Mouse (Mus musculus) layer of hippocampus, adult 2 months (tissue): ENCODE data around the gene Dhx16. TPM values are rescaled to one million over a fixed set of nuclear protein-coding genes. Genes with fewer than 3 reads are reported as not detected.

Source experiments
- DNase-seq, 2 experiments: peaks; one replicate each; pipeline ENCODE4 v3.0.0; 2022; ENCODE audit warnings: low spot score in 2 of 2
- H3K27ac ChIP-seq: fragments of 200-600 bp; 2 replicates; pipeline ENCODE4 v1.8.1; 2022
- H3K4me3 ChIP-seq: fragments of 200-600 bp; 2 replicates; pipeline ENCODE4 v1.8.1; 2022; ENCODE audit warnings: mild to moderate bottlenecking
- CTCF ChIP-seq: fragments of 200-600 bp; conservative IDR thresholded peaks from 2 replicates; pipeline ENCODE4 v1.8.1; 2022; ENCODE audit warnings: antibody characterized with exemption, mild to moderate bottlenecking, moderate library complexity
- total RNA-seq, 2 experiments: library from RNA; stranded (reverse); gene quantifications; 2 replicates each; pipeline ENCODE4 v1.2.3; 2021

Gene Dhx16
- total RNA-seq, 2 experiments from 2014 or later = 28.1 to 31.3 TPM

- TF ChIP-seq CTCF = no peak
- DNase-seq = no peak
- Histone ChIP-seq H3K4me3 (no peak overlapping the region), H3K27ac (peak overlapping the region; percentile 24; the same call in 1 of the 2 replicates)
Measured at GRCm38 (mm10) chr17:35874721-35875120, 4.9 kb upstream of the Dhx16 start.

DNA sequence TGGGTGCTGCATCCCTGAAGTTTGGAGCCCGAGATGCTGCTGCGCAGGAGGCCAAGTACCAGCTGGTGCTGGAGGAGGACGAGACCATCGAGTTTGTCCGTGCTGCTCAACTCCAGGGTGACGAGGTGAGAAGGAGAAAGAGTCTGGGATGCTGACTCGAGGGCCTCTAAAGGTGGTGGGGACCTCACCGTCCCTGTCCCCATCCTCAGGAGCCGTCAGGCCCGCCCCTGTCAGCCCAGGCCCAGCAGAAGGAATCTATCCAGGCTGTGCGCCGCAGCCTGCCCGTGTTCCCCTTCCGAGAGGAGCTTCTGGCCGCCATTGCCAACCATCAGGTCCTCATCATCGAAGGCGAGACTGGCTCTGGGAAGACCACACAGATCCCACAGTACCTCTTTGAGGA is 3.3 kb downstream of the Dhx16 start:
- H3K4me3 ChIP-seq = no peak overlapping the region
- no peak for TF ChIP-seq CTCF
- H3K27ac ChIP-seq = no peak overlapping the region
- no peak for DNase-seq

- no peak for TF ChIP-seq CTCF
- no peak for DNase-seq
- Histone ChIP-seq H3K4me3 (no peak overlapping the region), H3K27ac (no peak overlapping the region)
Measured at GRCm38 (mm10) chr17:35883777-35884176, 4.2 kb downstream of the Dhx16 start.

DNA sequence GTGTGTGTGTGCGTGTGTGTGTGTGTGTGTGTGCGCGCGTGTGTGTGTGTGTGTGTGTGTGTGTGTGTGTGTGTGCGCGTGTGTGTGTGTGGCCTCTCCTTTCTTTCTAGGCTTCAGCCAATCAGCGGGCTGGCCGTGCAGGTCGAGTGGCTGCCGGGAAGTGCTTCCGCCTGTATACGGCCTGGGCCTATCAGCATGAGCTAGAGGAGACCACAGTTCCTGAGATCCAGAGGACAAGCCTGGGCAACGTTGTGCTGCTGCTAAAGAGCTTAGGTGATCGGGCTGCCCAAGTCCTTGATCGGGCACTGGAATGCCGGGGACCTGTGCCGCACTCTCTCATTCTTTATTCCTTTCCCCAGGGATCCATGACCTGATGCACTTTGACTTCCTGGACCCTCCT is 8.1 kb downstream of the Dhx16 start:
- no peak for TF ChIP-seq CTCF
- DNase-seq = no peak
- H3K4me3 ChIP-seq = no peak overlapping the region
- no peak overlapping the region for H3K27ac ChIP-seq

DNA sequence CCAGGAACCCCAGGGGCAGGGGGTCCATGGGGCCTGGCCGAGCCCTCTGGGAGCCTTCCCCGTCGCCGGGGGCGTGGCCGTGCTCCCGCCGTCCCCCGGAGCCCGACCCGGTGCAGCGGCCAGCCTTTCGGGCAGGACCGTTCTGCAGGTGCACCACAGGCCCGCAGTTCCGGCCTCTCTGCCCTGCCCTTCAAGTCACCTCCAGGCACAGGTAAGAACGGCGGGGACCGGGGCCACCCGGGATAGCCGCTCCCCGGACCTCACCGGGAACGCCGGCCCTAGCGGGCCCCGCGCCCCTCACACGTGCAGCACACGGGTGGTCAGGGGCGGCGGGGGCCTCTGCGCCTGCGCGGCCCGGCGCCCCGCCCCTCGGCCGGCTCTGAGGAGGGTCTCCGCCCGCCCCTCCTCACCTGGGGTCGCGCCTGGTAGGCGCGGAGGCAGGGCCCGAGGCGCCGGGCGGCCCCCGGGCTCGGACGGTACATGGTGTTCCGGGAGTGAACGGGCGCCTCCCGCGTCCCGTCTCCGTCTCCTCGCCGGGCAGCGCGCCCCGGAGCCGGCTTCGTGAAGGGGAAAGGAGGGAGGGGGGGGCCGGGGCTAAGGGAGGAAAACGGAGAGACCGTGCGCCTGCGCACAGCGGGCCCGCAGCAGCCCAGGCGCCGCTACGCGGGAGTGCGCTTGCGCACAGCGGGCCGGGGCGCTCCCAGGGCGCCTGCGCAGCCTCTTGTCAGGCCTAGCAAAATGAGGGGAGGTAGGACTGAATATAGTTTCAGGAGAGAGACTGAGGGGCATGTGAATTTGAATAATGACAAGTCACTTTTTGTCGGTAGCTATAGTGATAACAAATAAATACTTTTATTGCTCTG is 17.4 kb downstream of the Dhx16 start, which contains the start of gene 2310061I04Rik:
TSS of gene 2310061I04Rik (minus strand) at position 651 of the 863 bp plus-strand sequence.
- H3K4me3 ChIP-seq = peak within 1 kb of the TSS; percentile 74
- peak; percentile 91 to 93 for DNase-seq
- peak within 1 kb of the TSS; percentile 94 for H3K27ac ChIP-seq
- no peak for TF ChIP-seq CTCF

GRCm38 (mm10) chr17:35897644-35898573 is 18.3 kb downstream of the Dhx16 start:
- Histone ChIP-seq H3K27ac (peak overlapping the region; percentile 94), H3K4me3 (peak overlapping the region; percentile 74)
- no peak for DNase-seq
- TF ChIP-seq CTCF = no peak

- no peak overlapping the region for H3K4me3 ChIP-seq
- DNase-seq = no peak
- no peak for TF ChIP-seq CTCF
- no peak overlapping the region for H3K27ac ChIP-seq
Measured at GRCm38 (mm10) chr17:35900636-35901035, 21.0 kb downstream of the Dhx16 start.

DNA sequence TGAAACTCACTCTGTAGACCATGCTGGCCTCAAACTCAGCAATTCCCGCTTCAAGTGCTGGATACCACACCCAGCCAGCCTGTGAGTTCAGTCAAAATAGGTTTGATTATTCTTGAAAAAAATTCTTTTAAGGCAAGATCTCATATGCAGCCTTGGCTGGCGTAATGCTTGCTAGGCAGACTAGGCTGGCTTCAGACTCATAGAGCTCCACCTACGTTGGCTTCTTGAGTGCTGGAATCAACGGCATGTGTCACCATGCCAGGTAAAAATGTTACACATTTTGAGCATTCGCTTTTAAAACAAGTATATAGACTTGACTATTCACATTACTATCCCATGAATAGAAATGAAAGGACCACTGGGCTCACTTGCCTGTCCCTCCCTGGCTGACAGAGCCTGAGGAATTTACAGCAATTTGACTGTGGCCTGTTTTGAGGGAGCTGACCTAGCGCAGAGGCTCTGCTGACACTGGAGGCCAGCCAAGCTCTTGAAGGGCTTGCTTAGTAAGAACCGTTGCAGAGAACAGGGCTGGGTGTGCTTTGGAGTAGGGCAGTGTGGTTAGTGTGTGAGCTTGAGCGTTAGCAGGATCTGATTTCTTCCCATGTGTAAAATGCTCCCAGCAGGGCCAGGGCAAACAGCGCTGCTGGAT is 23.8 kb downstream of the Dhx16 start:
- Histone ChIP-seq H3K27ac (no peak overlapping the region), H3K4me3 (no peak overlapping the region)
- DNase-seq = no peak
- TF ChIP-seq CTCF = no peak

GRCm38 (mm10) chr17:35903992-35904355 is 24.4 kb downstream of the Dhx16 start:
- no peak for DNase-seq
- no peak overlapping the region for H3K27ac ChIP-seq
- no peak for TF ChIP-seq CTCF
- H3K4me3 ChIP-seq = no peak overlapping the region

- H3K4me3 ChIP-seq = no peak overlapping the region
- no peak overlapping the region for H3K27ac ChIP-seq
- TF ChIP-seq CTCF = no peak
- no peak for DNase-seq
Measured at GRCm38 (mm10) chr17:35905587-35905986, 26.0 kb downstream of the Dhx16 start.

- no peak overlapping the region for H3K4me3 ChIP-seq
- no peak for DNase-seq
- TF ChIP-seq CTCF = peak; percentile 60
- no peak overlapping the region for H3K27ac ChIP-seq
Measured at GRCm38 (mm10) chr17:35907609-35908008, 28.0 kb downstream of the Dhx16 start.

- Histone ChIP-seq H3K27ac (peak overlapping the region; percentile 91), H3K4me3 (peak overlapping the region; percentile 75)
- DNase-seq = no peak
- no peak for TF ChIP-seq CTCF
Measured at GRCm38 (mm10) chr17:35909186-35909918, 29.7 kb downstream of the Dhx16 start.
